Mouse (Mus musculus) testis, adult 2 months (tissue): ENCODE data around the gene Atp6v0a4.

Source experiments
- CTCF ChIP-seq: fragments of 200-500 bp; IDR thresholded peaks from 2 replicates; pipeline ENCODE4 v1.5.1; 2012; ENCODE audit warnings: low read depth, mild to moderate bottlenecking, inconsistent platforms, low read length, moderate library complexity; ENCODE audit not compliant: control insufficient read depth, insufficient read depth, insufficient replicate concordance
- POLR2A ChIP-seq: fragments of 200-500 bp; IDR thresholded peaks from 2 replicates; pipeline ENCODE4 v1.6.1; 2012; ENCODE audit warnings: low read depth, mild to moderate bottlenecking, inconsistent platforms, low read length, moderate library complexity; ENCODE audit not compliant: control insufficient read depth

DNA sequence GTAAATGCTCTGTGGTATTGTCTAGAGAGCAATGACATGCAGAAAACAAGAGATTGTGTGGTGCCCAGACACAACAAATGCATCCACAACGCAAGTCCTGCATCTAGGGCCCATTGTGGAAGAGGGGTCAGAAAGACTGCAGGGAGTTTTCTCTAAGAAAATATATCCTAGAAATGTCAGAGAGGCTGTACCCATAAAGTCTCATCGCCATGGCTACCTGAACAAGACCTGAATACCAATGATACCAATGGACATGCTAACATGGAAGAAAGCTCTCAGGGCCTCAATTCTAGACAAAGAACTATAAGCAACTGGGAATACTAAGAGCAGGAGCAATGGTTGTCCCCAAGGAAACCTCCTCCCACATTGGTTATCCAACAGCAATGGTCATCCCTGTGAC lies 111.6 kb downstream of the Atp6v0a4 start:
- no peak for TF ChIP-seq CTCF
- TF ChIP-seq POLR2A = no peak
